Mouse (Mus musculus) cerebellum, adult 2 months (tissue): ENCODE results near the gene Ppp1ca.

ENCODE experiments used
- CTCF ChIP-seq: fragments of 200-500 bp; IDR thresholded peaks from 2 replicates; pipeline ENCODE4 v1.5.1; 2011; ENCODE audit warnings: low read depth, mild to moderate bottlenecking, control low read depth, low read length, moderate library complexity, borderline replicate concordance; ENCODE audit not compliant: insufficient read depth
- POLR2A ChIP-seq: fragments of 200-500 bp; IDR thresholded peaks from 2 replicates; pipeline ENCODE4 v1.6.1; 2011; ENCODE audit warnings: low read length, control low read depth, borderline replicate concordance; ENCODE audit not compliant: insufficient read depth

DNA sequence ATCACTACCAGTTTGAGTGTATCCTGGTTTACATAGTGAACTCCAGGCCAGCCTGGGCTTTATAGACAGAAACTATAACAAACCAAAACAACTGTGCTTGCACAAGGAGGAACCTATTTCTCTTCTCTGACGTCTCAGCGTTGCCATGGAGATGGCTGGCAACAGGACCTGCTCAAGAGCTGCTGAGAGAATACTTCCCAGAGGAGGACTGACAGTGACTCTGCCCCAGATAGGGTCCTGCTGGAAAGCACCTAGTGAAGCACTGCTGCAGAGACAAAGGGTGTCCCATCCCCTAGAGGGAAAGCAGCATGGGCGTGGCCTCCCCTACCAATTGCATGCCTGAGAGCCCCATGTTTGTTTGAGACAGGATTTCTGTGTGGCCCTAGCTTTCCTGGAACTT, 10.0 kb upstream of the Ppp1ca start:
- TF ChIP-seq CTCF (no peak), POLR2A (no peak)
